Mouse (Mus musculus) CD4-positive, CD25-positive, alpha-beta regulatory T cell, adult 2 months (primary cell): Measurements from ENCODE around the gene Casz1.

Source experiments
- DNase-seq: peaks from one replicate; pipeline ENCODE4 v3.0.0-alpha.2; 2012; ENCODE audit warnings: low read depth, low spot score

Gene Casz1

DNA sequence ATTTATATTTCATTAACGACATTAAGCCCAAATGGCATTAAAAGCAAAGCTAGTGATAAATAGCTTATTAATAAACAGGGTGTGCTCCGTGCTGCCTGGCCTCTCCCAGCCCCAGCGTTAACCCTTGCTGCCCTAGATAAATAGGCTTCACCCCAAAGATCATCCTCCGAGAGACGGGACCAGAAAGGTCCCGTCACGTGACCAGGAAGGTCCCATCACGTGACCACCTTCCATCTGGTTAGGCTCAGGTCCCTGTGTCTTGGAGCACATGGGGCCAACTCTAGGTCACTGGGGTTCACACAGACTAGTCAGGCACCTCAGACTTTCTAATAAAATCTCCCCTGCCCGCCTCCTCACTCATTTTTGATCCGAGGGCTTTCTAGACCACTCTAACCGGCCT, 42.5 kb downstream of the Casz1 start:
- no peak for DNase-seq

DNA sequence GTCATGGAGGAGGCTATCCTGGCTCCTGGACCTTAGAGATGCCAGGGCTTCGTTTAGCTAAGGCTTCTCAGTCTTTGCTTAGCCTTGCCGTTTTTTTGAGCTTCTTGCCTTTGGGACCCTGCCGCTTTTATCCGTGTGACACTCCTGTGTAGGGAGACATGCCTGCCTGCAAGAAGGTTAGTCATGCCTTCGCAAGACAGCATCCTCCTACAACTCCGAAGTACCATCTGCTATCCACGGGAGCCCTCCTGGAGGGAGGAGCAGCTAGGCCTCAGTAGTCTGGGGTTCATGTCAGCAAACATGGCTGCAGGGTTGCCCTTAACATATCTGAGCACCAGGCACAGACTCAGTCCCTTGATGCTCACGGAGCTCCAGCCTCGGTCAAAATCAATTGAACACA, 43.4 kb downstream of the Casz1 start:
- no peak for DNase-seq

GRCm38 (mm10) chr4:148849437-148849836, 45.2 kb downstream of the Casz1 start:
- DNase-seq, result no peak

DNA sequence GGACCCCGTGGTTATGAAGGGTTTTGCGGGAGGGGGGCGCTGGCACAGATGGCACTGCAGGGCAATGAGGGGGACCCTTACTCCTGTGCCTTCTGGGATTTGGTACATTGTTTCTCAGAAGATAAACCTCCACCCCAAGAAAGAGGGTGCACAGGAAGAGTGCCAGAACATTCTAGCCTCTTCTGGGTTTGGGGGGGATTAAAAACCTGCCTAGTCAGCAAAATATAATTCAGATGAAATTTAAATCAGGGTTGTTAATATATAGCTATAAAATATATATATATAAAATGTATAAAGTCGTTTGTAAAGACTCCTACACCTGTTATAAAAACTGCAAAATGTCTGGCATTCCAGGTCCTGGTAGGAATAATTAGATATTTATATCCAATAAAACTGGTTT, 48.8 kb downstream of the Casz1 start:
- DNase-seq, result no peak

DNA sequence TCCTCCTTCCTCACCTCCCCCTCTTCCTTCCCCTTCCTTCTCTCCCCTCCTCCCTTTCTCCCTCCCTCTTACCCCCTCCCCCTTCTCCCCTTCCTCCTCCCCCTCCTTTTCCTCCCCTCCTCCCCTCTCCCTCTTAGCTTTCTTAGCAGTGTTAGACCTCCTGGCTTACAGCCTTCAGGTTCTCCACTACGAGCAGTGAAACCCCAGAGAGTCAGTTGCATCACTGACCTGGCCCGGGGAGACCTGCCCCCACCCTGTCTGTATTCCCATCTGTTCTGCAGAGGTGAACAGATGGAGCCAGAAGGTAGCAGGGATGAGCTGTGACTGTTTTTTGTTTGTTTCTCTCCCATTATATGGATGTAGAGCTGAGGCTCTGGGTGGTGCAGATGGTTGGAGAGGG, 49.9 kb downstream of the Casz1 start:
- no peak for DNase-seq

- no peak for DNase-seq
Observed at GRCm38 (mm10) chr4:148855527-148855926, 51.3 kb downstream of the Casz1 start.

GRCm38 (mm10) chr4:148856216-148856615, 52.0 kb downstream of the Casz1 start:
- DNase-seq, result no peak

- no peak for DNase-seq
Observed at GRCm38 (mm10) chr4:148857398-148858084, 53.3 kb downstream of the Casz1 start.

DNA sequence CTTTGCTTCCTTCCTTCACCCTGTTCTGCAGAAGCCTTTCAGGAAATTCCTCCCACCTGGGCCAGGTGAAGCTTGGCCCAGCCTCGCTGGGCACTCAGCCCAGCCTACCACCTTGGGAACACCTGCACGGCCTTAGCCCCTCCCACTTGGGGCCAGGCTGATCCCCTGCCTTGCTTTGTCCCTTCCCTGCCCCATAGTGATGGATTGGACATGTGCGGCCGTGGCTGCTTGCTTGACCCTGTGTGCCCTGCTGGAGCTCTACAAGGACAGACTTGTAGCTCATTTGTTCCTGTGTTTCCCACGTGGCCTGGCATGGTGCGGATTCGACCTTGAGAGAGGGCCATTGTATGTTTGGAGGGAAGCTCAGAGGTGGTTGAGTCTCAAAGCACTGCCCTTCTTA, 54.0 kb downstream of the Casz1 start:
- no peak for DNase-seq

DNA sequence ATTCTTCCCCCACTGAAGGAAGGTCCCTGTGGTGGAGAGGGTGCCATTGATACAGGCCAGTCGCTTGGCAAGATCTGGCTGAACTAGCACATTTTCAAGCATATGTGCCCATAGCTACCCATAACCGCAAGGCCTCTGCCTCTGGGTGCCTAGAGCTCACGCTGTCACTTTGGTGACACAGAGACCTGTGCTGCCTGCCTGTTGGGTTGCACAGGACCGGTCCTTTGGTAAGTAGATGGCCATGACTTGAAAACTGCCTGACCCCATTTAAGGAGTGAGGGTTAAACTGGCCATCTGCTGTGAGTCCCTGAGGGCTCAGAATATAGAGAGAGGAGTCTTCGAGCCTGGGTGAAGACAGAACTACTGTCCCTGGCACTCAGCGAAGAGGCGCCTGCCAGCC, 55.2 kb downstream of the Casz1 start:
- DNase-seq, result no peak

DNA sequence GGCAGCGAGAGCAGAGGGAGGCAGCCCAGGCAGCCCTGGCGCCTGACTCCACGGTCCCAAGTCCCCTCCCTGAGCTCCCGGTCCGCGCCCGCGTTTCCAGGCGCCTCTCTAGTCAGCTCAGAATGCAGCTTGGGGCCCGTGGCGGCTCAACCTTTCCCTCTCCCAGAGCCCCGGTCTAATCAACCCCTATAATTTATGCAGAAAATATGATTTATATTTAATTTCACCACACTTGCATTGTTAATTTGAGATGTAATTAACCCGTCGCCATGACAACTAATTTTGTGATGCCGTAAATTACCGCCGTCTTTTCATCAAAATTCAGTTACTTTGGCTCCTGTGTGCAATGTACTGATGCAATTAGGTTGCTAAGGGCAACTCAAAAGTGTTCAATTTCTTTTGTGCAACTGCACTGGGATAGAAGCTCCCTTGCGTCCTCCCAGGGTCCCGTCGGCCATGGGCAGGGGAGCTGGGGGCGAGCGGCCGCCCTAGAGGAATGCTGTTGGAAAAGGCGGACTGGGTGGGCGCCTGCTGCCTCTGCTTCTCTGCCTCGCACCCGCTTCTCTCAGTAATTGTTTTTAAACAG, 55.8 kb downstream of the Casz1 start:
- DNase-seq, result no peak

DNA sequence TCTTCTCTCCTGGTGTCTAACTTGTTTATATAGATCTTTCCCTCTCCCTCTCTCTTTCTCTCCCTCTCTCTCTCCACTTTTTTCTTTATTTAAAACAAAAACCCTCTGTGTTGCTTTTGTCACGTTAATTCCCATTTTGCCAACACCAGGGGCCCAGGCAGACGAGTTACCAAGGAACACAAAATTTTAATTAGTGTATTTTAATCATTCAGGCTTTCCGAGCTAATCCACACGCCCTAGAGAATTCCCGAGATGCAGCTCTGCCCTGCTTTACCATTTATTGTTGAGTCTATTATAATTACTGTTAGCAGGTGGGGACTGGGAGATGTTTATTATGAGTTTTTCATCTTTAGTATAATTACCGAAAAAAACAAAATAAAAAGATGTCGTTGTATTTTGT, 56.4 kb downstream of the Casz1 start:
- DNase-seq, result no peak

DNA sequence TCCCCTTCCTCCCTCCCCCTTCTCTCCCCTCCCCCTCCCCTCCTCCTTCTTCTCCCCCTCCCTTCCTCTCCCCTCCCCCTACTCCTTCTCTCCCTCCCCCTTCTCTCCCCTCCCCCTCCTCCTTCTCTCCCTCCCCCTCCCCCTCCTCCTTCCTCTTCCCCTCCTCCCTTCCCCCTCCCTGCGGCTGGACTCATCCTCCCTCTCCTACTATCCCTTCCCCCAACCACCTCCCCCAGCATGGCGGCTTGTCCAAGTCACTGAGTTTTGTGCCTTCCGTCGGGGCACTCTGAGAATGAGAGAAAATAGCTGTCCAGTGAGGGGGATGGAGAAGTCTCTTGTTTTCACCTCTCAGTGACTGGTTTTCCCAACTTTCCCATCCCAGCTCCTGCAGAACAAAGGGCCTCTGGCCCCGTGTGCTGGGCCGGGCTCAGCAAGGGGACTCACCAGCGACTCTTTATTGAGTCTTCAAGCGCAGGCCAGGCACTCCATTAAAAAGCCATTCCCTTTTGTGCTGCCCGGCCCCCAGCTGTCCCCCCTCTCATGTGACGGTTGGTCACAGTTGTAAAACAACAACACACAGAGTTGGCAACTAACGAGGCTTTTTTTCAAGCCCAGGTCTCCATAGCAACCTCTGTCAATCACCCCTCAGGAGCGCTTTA, 62.7 kb downstream of the Casz1 start:
- DNase-seq, result no peak

DNA sequence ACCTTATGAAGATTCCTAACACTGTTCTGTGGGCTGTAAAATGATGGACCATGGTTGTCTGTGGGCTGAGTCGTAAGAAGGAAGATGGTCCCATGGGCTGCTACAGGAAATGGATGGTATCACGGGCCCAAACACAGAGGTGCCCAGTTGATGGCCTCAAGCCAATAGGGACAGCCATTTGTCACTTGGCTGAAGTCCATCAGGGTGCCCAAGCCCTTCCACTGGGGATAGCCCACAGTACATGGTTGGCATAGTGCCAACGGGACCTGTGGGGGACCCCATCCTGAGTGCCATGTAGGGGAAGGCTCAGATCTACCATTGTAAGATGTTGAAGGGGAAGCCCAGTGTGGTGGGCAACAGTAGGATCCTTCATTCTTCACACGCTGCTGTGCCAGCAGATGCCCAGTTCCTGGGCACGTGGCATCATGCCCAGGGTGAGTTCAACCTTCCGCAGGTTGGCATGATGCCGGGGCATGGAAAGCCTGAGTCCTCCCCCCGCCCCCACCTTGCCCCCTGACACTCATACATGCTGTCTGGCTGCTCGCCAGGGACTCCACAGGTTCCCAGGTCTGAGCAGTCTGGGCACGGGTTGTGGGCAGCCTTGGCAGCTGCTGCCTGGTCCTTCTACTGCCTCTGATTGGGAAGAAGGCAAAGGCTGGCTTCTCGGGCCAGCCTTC, 63.6 kb downstream of the Casz1 start:
- no peak for DNase-seq

DNA sequence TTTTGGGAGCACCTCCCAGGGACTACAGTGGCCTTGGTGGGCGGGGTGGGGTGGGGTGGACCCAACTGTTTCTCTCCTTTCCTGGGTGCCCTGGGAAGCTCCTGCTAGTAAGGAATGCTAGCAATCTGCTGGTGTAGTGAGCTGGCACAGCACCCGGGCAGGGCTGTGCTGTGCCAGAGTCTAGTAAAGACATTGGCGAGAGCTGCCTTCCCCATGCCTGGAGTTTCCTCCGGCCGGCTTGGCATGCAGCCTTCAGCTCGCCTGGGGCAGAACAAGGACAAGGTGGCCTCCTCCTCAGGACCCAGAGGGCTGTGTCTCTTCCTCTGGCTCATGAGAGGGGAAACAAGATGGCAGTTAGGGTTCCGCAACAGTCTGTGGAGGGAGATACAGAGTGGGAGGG, 65.3 kb downstream of the Casz1 start:
- no peak for DNase-seq

- no peak for DNase-seq
Observed at GRCm38 (mm10) chr4:148870496-148870895, 66.3 kb downstream of the Casz1 start.

DNA sequence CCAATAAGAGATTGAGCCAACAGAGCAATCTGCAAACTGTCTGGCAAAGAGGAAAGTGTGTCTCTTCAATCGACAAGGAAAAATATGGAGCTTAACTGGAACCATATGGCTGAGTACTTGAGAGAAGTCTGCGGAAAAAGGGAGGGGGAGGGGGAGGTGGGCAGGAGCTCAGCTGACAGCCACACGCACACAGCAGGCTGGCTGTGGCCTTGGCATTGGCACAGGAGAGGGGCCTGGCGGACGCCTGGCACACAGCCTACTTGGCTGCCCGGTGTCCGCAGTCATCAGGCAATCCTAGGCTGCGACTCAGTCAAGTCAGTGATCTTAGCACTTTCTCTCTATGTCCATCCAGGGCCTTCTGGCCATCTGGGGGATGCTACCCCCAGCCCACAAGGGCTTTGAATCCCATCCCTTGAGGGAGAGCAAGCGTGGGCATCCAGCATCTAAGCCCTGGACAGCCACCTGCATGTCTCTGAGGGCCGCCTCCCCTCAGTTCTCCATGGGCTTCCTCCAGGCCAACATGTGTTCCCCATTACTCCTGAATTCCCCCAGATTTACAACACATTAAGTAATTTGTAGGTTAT, 67.6 kb downstream of the Casz1 start:
- no peak for DNase-seq

DNA sequence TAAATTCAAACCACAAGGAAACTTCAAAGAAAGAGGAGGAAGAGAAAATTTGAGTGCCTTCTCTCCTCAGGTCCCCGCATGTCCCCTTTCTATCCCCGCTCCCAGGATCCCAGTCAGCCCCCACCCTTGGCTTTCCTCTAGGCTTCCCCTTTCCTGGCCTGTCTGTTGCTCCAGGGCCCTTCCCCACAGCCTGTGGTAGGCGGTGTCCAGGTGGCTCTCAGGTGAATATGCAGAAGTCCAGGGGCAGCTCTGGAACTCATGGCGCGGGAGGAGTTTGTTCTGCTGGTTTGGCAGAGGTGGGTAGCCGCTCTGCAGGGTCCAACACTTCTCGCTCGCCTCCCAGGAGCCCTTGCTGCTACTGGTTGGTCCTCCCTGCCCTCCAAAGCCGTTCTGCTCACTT, 68.1 kb downstream of the Casz1 start:
- no peak for DNase-seq

DNA sequence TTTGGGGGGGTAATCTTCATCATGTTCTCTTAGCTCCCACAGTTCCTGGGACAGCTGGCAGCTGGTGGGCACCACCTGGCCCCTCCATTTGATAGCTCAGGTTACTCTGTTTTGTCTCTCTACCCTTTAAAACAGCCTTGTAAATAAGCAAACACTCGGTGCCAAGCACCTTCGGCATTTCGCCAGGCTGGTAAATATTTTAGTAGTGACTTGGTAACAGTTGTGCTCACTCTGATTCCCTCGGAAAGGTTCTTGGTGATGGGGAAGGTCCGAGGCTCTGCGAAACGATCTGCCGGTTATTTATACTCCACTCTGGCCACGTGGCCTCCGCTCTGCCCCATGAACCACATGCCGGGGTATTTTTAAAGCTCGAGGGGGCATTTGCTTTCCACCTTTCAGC, 68.6 kb downstream of the Casz1 start:
- DNase-seq, result no peak

DNA sequence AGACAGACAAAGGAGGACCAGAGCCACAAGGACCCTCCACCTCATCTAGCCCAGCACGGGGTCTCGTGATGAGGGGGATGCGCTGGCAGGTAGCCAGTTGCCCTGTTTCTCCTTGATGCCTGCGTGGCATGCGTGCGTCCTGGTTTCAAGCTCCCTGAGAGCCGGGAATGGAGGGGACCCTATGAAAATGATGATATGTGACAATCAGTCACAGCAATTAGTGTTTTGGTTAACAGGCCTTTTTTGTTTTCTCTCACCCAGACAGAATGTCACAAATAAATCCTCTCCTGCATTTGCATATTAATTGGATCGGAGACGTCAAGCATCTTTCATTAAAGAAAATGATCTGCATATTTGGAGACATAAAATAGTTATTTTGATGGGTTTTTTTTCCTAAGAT, 71.9 kb downstream of the Casz1 start:
- no peak for DNase-seq

- no peak for DNase-seq
Observed at GRCm38 (mm10) chr4:148876867-148877266, 72.6 kb downstream of the Casz1 start.
